Mouse (Mus musculus) CH12.LX (cell line): ENCODE data around the gene Gjb5. TPM values are rescaled to one million over a fixed set of nuclear protein-coding genes. Genes with fewer than 3 reads are reported as not detected.

Experiments used
- DNase-seq: peaks from one replicate; pipeline ENCODE4 v3.0.0-alpha.2; 2013; ENCODE audit errors: extremely low read depth
- H3K27ac ChIP-seq: 2 replicates; pipeline ENCODE4 v1.5.1; 2012; ENCODE audit warnings: low read depth, mild to moderate bottlenecking, control low read depth, moderate library complexity; ENCODE audit not compliant: insufficient read depth
- H3K27me3 ChIP-seq: replicated peaks from 2 replicates; pipeline ENCODE3; 2012; ENCODE audit warnings: inconsistent platforms
- H3K36me3 ChIP-seq, 2 experiments: replicated peaks in 1 of 2; 2 replicates each; pipeline versions ENCODE3 to v1.6.1; 2012; ENCODE audit warnings: inconsistent platforms in 1 of 2, low read length in 1 of 2, mild to moderate bottlenecking in 1 of 2, mixed read lengths in 1 of 2, moderate library complexity in 1 of 2; ENCODE audit not compliant: control insufficient read depth in 1 of 2, insufficient read depth in 1 of 2
- H3K4me1 ChIP-seq, 2 experiments: 2 replicates each; pipeline ENCODE4 v1.6.1; 2012; ENCODE audit warnings: inconsistent platforms in 1 of 2, moderate library complexity in 1 of 2; ENCODE audit not compliant: insufficient read depth in 2 of 2, control insufficient read depth in 1 of 2
- H3K4me2 ChIP-seq: 2 replicates; pipeline ENCODE4 v1.6.1; 2012; ENCODE audit warnings: low read depth, mild to moderate bottlenecking, control low read depth; ENCODE audit not compliant: poor library complexity, insufficient read depth, severe bottlenecking
- H3K4me3 ChIP-seq, 3 experiments: fragments of 150-350 bp in 1 of 3; sonication (generic) in 1 of 3; replicated peaks in 1 of 3; 2 replicates each; pipeline versions ENCODE3 to v1.5.1; 2011 to 2012; ENCODE audit warnings: low read depth in 2 of 3, low read length in 2 of 3, mild to moderate bottlenecking in 2 of 3, moderate library complexity in 2 of 3, control low read depth in 1 of 3, improper control_type of control experiment in 1 of 3, inconsistent platforms in 1 of 3, mixed read lengths in 1 of 3; ENCODE audit not compliant: poor library complexity in 1 of 3
- H3K79me2 ChIP-seq: replicated peaks from 2 replicates; pipeline ENCODE4 v1.6.1; 2012; ENCODE audit warnings: mild to moderate bottlenecking, moderate library complexity; ENCODE audit not compliant: control insufficient read depth, poor library complexity, insufficient read depth, severe bottlenecking; ENCODE audit errors: extremely low read depth
- H3K9ac ChIP-seq: 2 replicates; pipeline ENCODE4 v1.6.1; 2012; ENCODE audit warnings: low read depth, mild to moderate bottlenecking, control low read depth, moderate library complexity; ENCODE audit not compliant: insufficient read depth
- H3K9me3 ChIP-seq: replicated peaks from 2 replicates; pipeline ENCODE3; 2012; ENCODE audit warnings: low read length, inconsistent platforms, mixed read lengths
- CHD1 ChIP-seq: IDR thresholded peaks from 2 replicates; pipeline ENCODE4 v1.6.1; 2012; ENCODE audit warnings: low read depth, low read length, improper control_type of control experiment, inconsistent platforms
- CHD2 ChIP-seq: IDR thresholded peaks from 2 replicates; pipeline ENCODE4 v1.6.1; 2011; ENCODE audit warnings: low read length, improper control_type of control experiment
- EP300 ChIP-seq: IDR thresholded peaks from 2 replicates; pipeline ENCODE4 v1.6.1; 2011; ENCODE audit warnings: low read length, improper control_type of control experiment
- ETS1 ChIP-seq: conservative IDR thresholded peaks from 2 replicates; pipeline ENCODE4 v1.6.1; 2012; ENCODE audit warnings: low read depth, mild to moderate bottlenecking, inconsistent platforms, low read length, improper control_type of control experiment, moderate library complexity
- GABPA ChIP-seq: IDR thresholded peaks from 2 replicates; pipeline ENCODE4 v1.6.1; 2012; ENCODE audit warnings: low read depth, low read length, improper control_type of control experiment, inconsistent platforms; ENCODE audit not compliant: insufficient replicate concordance
- HCFC1 ChIP-seq: IDR thresholded peaks from 2 replicates; pipeline ENCODE4 v1.6.1; 2012; ENCODE audit warnings: low read depth, mild to moderate bottlenecking, inconsistent platforms, low read length, improper control_type of control experiment
- KAT2A ChIP-seq: IDR thresholded peaks from 2 replicates; pipeline ENCODE4 v1.6.1; 2012; ENCODE audit warnings: low read length, improper control_type of control experiment, inconsistent platforms; ENCODE audit not compliant: insufficient replicate concordance
- MAFK ChIP-seq: IDR thresholded peaks from 2 replicates; pipeline ENCODE4 v1.6.1; 2011; ENCODE audit warnings: low read length, improper control_type of control experiment; ENCODE audit not compliant: insufficient replicate concordance
- NRF1 ChIP-seq: IDR thresholded peaks from 2 replicates; pipeline ENCODE4 v1.6.1; 2014; ENCODE audit warnings: low read depth, mild to moderate bottlenecking, inconsistent platforms, low read length, improper control_type of control experiment, moderate library complexity
- PAX5 ChIP-seq: IDR thresholded peaks from 2 replicates; pipeline ENCODE4 v1.6.1; 2012; ENCODE audit warnings: low read length, inconsistent platforms, mixed read lengths
- RCOR1 ChIP-seq: conservative IDR thresholded peaks from 2 replicates; pipeline ENCODE4 v1.6.1; 2012; ENCODE audit warnings: low read depth, mild to moderate bottlenecking, inconsistent platforms, low read length, improper control_type of control experiment
- SMC3 ChIP-seq: IDR thresholded peaks from 2 replicates; pipeline ENCODE4 v1.6.1; 2011; ENCODE audit warnings: low read depth, low read length, improper control_type of control experiment
- TCF12 ChIP-seq: IDR thresholded peaks from 2 replicates; pipeline ENCODE4 v1.6.1; 2014; ENCODE audit warnings: low read depth, mild to moderate bottlenecking, inconsistent platforms, low read length, improper control_type of control experiment
- UBTF ChIP-seq: IDR thresholded peaks from 2 replicates; pipeline ENCODE4 v1.6.1; 2012; ENCODE audit warnings: low read depth, mild to moderate bottlenecking, inconsistent platforms, low read length, improper control_type of control experiment, moderate library complexity
- USF1 ChIP-seq: IDR thresholded peaks from 2 replicates; pipeline ENCODE4 v1.6.1; 2014; ENCODE audit warnings: low read depth, mild to moderate bottlenecking, inconsistent platforms, low read length, improper control_type of control experiment
- USF2 ChIP-seq: conservative IDR thresholded peaks from 2 replicates; pipeline ENCODE4 v1.6.1; 2011; ENCODE audit warnings: low read depth, low read length, improper control_type of control experiment
- ZC3H11A ChIP-seq: IDR thresholded peaks from 2 replicates; pipeline ENCODE4 v1.6.1; 2012; ENCODE audit warnings: low read depth, mild to moderate bottlenecking, inconsistent platforms, low read length, improper control_type of control experiment
- ZKSCAN1 ChIP-seq: IDR thresholded peaks from 2 replicates; pipeline ENCODE4 v1.6.1; 2012; ENCODE audit warnings: low read depth, inconsistent platforms, low read length, improper control_type of control experiment, borderline replicate concordance
- ZMIZ1 ChIP-seq: IDR thresholded peaks from 2 replicates; pipeline ENCODE4 v1.6.1; 2012; ENCODE audit warnings: low read depth, mild to moderate bottlenecking, inconsistent platforms, low read length, improper control_type of control experiment
- ZNF384 ChIP-seq: IDR thresholded peaks from 2 replicates; pipeline ENCODE4 v1.6.1; 2012; ENCODE audit warnings: low read depth, low read length, improper control_type of control experiment, inconsistent platforms
- dilution Hi-C: fragments of 300-500 bp; cut with MboI; formaldehyde crosslinking; loops from 2 replicates; pipeline ENCODE4 v1.14.3; 2020; ENCODE audit warnings: low sequenced_read_pairs; ENCODE audit not compliant: extremely low pct_unique_long_range_greater_than_20kb, extremely low pct_ligation_motif_present
- in situ Hi-C: fragments of 300-500 bp; cut with MboI; formaldehyde crosslinking; loops from 3 replicates; pipeline ENCODE4 v1.14.3; 2019; ENCODE audit warnings: low sequenced_read_pairs, low pct_ligation_motif_present, low pct_unique_long_range_greater_than_20kb, mixed read lengths
- polyA plus RNA-seq: library from polyadenylated mRNA; unstranded; fragments of >175 nt; gene quantifications from 2 replicates; pipeline ENCODE4 v1.2.1, GENCODE M21; 2012; ENCODE audit warnings: low read depth; ENCODE audit not compliant: insufficient read length
- total RNA-seq, 2 experiments: library from RNA; depleted of rRNA; stranded (reverse); fragments of 300-350 nt in 1 of 2; fragments of >200 nt in 1 of 2; gene quantifications; 2 replicates each; pipeline ENCODE4 v1.2.3; 2012 to 2014

Gjb5 gene
- total RNA-seq (2012; rRNA removed): 0.29 and 0.34 TPM in 2 replicates
- 0.39 and 0.50 TPM in 2 replicates for total RNA-seq (2014; rRNA removed)
- 0.23 TPM in 1 of 2 replicates, not detected in the other for polyA plus RNA-seq

DNA sequence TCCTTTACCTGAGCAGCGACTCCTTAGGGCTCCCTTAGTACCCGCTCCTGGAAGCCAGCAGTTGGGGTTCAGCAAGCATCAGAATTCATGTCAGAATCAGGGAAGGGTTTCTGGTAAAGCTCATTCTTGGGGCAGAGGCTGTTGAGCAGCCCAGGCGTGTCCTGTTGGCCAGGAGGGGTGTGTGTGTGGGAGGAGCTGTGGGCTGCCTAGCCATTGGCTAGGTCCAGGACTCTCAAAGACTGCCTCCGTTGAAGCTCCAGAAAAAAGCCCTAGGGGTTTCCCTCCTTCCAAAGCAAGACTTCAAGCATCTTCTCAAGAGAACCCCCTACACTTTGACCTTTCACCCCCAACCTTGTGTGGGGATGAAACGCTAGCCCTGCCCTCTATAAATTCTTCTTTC, at the start of gene Gjb5:
TSS of gene Gjb5 (minus strand) at position 164 of the 400 bp plus-strand sequence.
- Histone ChIP-seq H3K36me3 (no peaks in the 10 kb centered on the region), H3K9ac (no peak within 1 kb of the TSS), H3K27ac (no peak within 1 kb of the TSS), H3K4me2 (no peak within 1 kb of the TSS), H3K27me3 (no peaks in the 10 kb centered on the region), H3K9me3 (peaks cover 11% of the 10 kb centered on the region), H3K4me1 (peaks cover 0 to 6% of the 10 kb centered on the region in 2 experiments; a peak in 1 of 4 replicates)
- dilution Hi-C loops: no loop called here
- TF ChIP-seq RCOR1 (no peak), MAFK (no peak), EP300 (no peak), CHD2 (no peak), PAX5 (no peak), NRF1 (no peak), CHD1 (no peak), ETS1 (no peak)
- TF ChIP-seq, all 38 proteins: peak for 0
- Histone ChIP-seq H3K4me3 (no peak within 1 kb of the TSS), H3K79me2 (no peaks in the 10 kb centered on the region)
- in situ Hi-C loops: loop anchor here (25.0 kb wide), 1 partner anchor 1179 kb away; no protein-coding TSS in a partner anchor
- DNase-seq: no peak

DNA sequence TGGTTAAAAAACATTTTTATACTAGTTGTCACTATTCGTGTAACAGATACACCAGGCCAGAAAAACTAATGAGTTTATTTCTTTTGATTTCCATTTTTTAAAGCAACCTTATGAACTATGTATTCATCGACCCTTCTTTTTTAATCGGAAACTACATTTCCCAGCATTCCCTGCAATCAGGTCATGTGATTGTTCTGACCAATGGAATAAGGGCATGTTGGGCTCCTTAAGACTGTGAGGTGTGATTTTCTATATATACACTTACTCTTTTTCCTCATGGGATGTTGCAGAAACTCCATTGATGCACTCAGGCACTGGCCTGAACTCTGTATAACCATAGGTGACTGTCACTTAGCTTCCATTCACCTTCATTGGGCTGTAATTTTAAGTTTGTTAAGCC, 44.6 kb upstream of the Gjb5 start:
- H3K4me3 ChIP-seq: no peak overlapping the region
- no peaks in the 10 kb centered on the region for H3K4me1 ChIP-seq
- TF ChIP-seq TCF12 (no peak), HCFC1 (peak; percentile 70), CHD1 (no peak), ETS1 (no peak), NRF1 (no peak), CHD2 (no peak), GABPA (no peak), ZKSCAN1 (no peak), USF1 (peak; percentile 45; the same call in 1 of the 2 replicates), ZNF384 (no peak), KAT2A (0 out of 2 replicates have a peak, but pooled peaks have one; percentile 13), UBTF (no peak), ZC3H11A (no peak), MAFK (no peak), SMC3 (no peak), USF2 (peak; percentile 38), ZMIZ1 (no peak)
- in situ Hi-C loops (no loop called here), dilution Hi-C loops (no loop called here)
- no peaks in the 10 kb centered on the region for H3K27me3 ChIP-seq
- H3K4me2 ChIP-seq: no peak overlapping the region
- no peak overlapping the region for H3K9ac ChIP-seq
- DNase-seq: no peak
- no peaks in the 10 kb centered on the region for H3K36me3 ChIP-seq
- no peak overlapping the region for H3K27ac ChIP-seq
- H3K9me3 ChIP-seq: peaks cover 71% of the 10 kb centered on the region
- H3K79me2 ChIP-seq: no peaks in the 10 kb centered on the region
